Mouse (Mus musculus) liver, postnatal 0 days (tissue): ENCODE measurements around the gene Bora. TPM values are rescaled to one million over a fixed set of nuclear protein-coding genes. Genes with fewer than 3 reads are reported as not detected.

Source experiments
- ATAC-seq: fragments of 200-750 bp; cut with Nextera tagmentation; 2 replicates; pipeline ENCODE4 v1.8.0; 2017; ENCODE audit warnings: mild to moderate bottlenecking, moderate library complexity
- DNase-seq: peaks from one replicate; pipeline ENCODE4 v3.0.0-alpha.2; 2016
- H3K27ac ChIP-seq: fragments of 300-500 bp; sonication (generic); 2 replicates; pipeline ENCODE4 v1.5.1; 2014; ENCODE audit warnings: antibody characterized with exemption, moderate library complexity, mild to moderate bottlenecking, low read depth
- H3K27me3 ChIP-seq: fragments of 300-500 bp; sonication (generic); 2 replicates; pipeline ENCODE4 v1.6.1; 2014; ENCODE audit warnings: low read length, control low read depth, mixed read lengths; ENCODE audit not compliant: insufficient read depth
- H3K36me3 ChIP-seq: fragments of 300-500 bp; sonication (generic); replicated peaks from 2 replicates; pipeline ENCODE4 v1.6.1; 2014; ENCODE audit warnings: mild to moderate bottlenecking, control low read depth, low read length, moderate library complexity, mixed read lengths; ENCODE audit not compliant: insufficient read depth
- H3K4me1 ChIP-seq: fragments of 300-500 bp; sonication (generic); 2 replicates; pipeline ENCODE4 v1.6.1; 2014; ENCODE audit warnings: antibody characterized with exemption, mild to moderate bottlenecking, control low read depth; ENCODE audit not compliant: insufficient read depth
- H3K4me2 ChIP-seq: fragments of 300-500 bp; sonication (generic); 2 replicates; pipeline ENCODE4 v1.6.1; 2014; ENCODE audit warnings: low read depth, mild to moderate bottlenecking, low read length, moderate library complexity, mixed read lengths
- H3K4me3 ChIP-seq: fragments of 300-500 bp; sonication (generic); 2 replicates; pipeline ENCODE4 v1.5.1; 2014; ENCODE audit warnings: low read depth, low read length
- H3K9ac ChIP-seq: fragments of 300-500 bp; sonication (generic); replicated peaks from 2 replicates; pipeline ENCODE4 v1.6.1; 2014; ENCODE audit warnings: mild to moderate bottlenecking, moderate library complexity
- H3K9me3 ChIP-seq: fragments of 300-500 bp; sonication (generic); 2 replicates; pipeline ENCODE4 v1.6.1; 2016; ENCODE audit warnings: mild to moderate bottlenecking, control low read depth, low read length, mixed read lengths
- CTCF ChIP-seq: sonication (generic); IDR thresholded peaks from 2 replicates; pipeline ENCODE4 v1.5.1; 2016; ENCODE audit warnings: antibody characterized with exemption, low read depth
- EP300 ChIP-seq: IDR thresholded peaks from 2 replicates; pipeline ENCODE4 v1.6.1; 2016; ENCODE audit warnings: antibody characterized with exemption, low read depth, mild to moderate bottlenecking
- WGBS: fragments of 180-500 bp; shearing (Covaris S2); extraction: QIAGEN DNeasy Blood & Tissue Kit; methylation state at CpG from one replicate; pipeline ENCODE4 v1.1.7; 2014; ENCODE audit not compliant: insufficient replicate concordance; 5-methylcytosine and 5-hydroxymethylcytosine counted together
- polyA plus RNA-seq: library from polyadenylated mRNA; unstranded; fragments of >200 nt; fragmentation: Nextera tagmentation; extraction: Ambion mirVana; gene quantifications from 2 replicates; pipeline ENCODE4 v1.2.1, GENCODE M21; 2015

Bora gene
- polyA plus RNA-seq, 1 experiment from 2014 or later: 13.6 TPM

GRCm38 (mm10) chr14:99088947-99089346 lies 42.9 kb downstream of the Bora start:
- H3K36me3 ChIP-seq: peaks cover 51% of the 10 kb centered on the region

DNA sequence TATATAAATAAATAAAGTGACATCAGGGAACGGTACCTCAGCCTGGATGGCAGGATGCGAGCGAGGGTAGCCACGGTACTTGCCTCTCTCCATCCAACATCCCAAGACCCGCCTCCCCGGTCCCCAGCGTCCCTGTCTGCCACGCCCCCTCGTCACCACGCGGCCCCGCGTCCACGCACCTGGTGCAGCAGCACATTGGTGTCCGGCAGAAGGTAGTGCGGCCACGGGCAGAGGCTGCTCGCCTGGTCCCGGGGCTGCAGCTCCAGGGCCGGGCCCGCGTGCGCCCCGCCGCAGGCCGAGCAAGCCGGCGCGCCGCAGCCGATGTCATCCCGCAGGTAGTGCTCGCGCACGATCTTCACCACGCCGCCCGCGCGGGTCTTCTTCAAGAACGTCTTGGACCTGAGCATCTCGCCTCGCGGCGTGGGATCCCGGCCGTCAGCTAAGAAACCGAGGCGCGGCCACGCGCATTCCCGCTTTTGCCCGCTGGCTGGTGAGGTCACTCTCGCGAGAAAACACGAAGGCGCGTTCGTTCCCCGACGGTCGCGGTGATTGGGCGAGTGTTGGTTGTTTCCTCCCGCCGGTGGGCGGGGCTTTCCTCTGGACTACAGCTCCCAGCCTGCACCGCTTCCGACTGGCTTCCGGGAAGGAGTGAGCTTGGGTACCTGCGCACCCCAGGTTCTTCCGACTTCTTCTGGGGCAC lies 53.4 kb downstream of the Bora start, which contains the start of the genes Pibf1 and Dis3:
Gene Pibf1, plus strand, starts transcription at position 158 of the 700 bp plus-strand sequence.
Gene Dis3, minus strand, starts transcription at position 504 of the 700 bp plus-strand sequence.
- ATAC-seq: peak; percentile 99
- H3K4me2 ChIP-seq: peak within 1 kb of the TSS; percentile 95
- H3K27me3 ChIP-seq: no peaks in the 10 kb centered on the region
- peak within 1 kb of the TSS; percentile 66 for H3K27ac ChIP-seq
- DNase-seq: peak; percentile 100
- no peaks in the 10 kb centered on the region for H3K9me3 ChIP-seq
- H3K36me3 ChIP-seq: peaks cover 31% of the 10 kb centered on the region
- WGBS: under 1% methylated on average over 72 of the region's 73 CpGs
- H3K4me1 ChIP-seq: peaks cover 8% of the 10 kb centered on the region
- peak within 1 kb of the TSS; percentile 88 for H3K9ac ChIP-seq
- peak within 1 kb of the TSS; percentile 99 for H3K4me3 ChIP-seq
- TF ChIP-seq EP300 (peak; percentile 53; the same call in 1 of the 2 replicates), CTCF (no peak)

More at GRCm38 (mm10) chr14:99088947-99089346, 42.9 kb downstream of the Bora start:
- WGBS: 91% methylated on average over 7 of the region's 7 CpGs
- ATAC-seq: no peak
- Histone ChIP-seq H3K4me2 (no peak overlapping the region), H3K9ac (no peak overlapping the region), H3K27ac (no peak overlapping the region), H3K27me3 (no peaks in the 10 kb centered on the region), H3K9me3 (no peaks in the 10 kb centered on the region), H3K4me1 (no peaks in the 10 kb centered on the region), H3K4me3 (no peak overlapping the region)
- TF ChIP-seq CTCF (no peak), EP300 (no peak)
- no peak for DNase-seq

- peaks cover 29% of the 10 kb centered on the region for H3K36me3 ChIP-seq
- H3K4me1 ChIP-seq: peaks cover 8% of the 10 kb centered on the region
- DNase-seq: no peak
- no peaks in the 10 kb centered on the region for H3K27me3 ChIP-seq
- H3K9me3 ChIP-seq: no peaks in the 10 kb centered on the region
- H3K27ac ChIP-seq: no peak overlapping the region
- peak overlapping the region; percentile 67 for H3K4me2 ChIP-seq
- peak; percentile 49 for ATAC-seq
- 5% methylated on average over 20 of the region's 20 CpGs for WGBS
- H3K9ac ChIP-seq: peak overlapping the region; percentile 69
- H3K4me3 ChIP-seq: peak overlapping the region; percentile 99
- TF ChIP-seq EP300 (no peak), CTCF (no peak)
Measured at GRCm38 (mm10) chr14:99099967-99100587, 54.1 kb downstream of the Bora start.

GRCm38 (mm10) chr14:99103050-99103449 lies 57.0 kb downstream of the Bora start:
- DNase-seq (no peak), ATAC-seq (no peak)
- 80% methylated on average over 4 of the region's 4 CpGs for WGBS
- no peaks in the 10 kb centered on the region for H3K27me3 ChIP-seq
- H3K4me1 ChIP-seq: peaks cover 8% of the 10 kb centered on the region
- peaks cover 19% of the 10 kb centered on the region for H3K36me3 ChIP-seq
- TF ChIP-seq CTCF (no peak), EP300 (no peak)
- H3K4me3 ChIP-seq: no peak overlapping the region
- H3K9ac ChIP-seq: no peak overlapping the region
- H3K9me3 ChIP-seq: no peaks in the 10 kb centered on the region
- no peak overlapping the region for H3K4me2 ChIP-seq
- H3K27ac ChIP-seq: no peak overlapping the region

DNA sequence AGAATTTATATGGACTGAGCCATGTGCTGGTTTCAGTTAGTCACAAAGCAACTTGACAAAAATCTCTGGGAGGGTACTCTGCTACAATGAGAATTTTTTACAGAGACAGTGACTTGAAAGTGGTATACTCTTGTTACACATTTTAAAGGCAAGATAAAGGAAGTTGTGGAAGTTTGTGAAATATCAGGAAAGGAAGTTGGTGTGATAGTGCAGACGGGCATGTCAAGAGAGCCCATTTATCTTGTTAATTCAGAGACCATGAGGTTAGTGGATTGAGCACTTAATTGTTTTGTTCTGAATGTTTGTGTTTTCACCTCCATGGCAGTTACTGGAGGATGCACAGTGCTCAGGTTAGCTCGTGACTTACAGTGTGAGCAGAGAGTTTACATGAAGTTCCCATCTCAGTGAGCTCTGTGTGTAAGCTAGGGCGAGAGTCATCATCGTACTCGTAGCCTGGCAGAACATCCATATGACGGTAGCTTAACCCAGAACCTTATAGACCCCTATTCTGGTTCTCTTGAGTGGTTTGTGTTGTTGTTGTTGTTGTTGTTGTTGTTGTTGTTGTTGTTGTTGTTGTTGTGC lies 58.6 kb downstream of the Bora start:
- 65% methylated on average over 6 of the region's 6 CpGs for WGBS
- DNase-seq: no peak
- Histone ChIP-seq H3K36me3 (peaks cover 27% of the 10 kb centered on the region), H3K9me3 (no peaks in the 10 kb centered on the region), H3K4me3 (no peak overlapping the region), H3K4me1 (no peaks in the 10 kb centered on the region; the same call in 1 of the 2 replicates), H3K9ac (no peak overlapping the region), H3K27me3 (no peaks in the 10 kb centered on the region), H3K27ac (no peak overlapping the region), H3K4me2 (no peak overlapping the region)
- no peak for ATAC-seq
- no peak for TF ChIP-seq CTCF
- TF ChIP-seq EP300: no peak

- Histone ChIP-seq H3K27ac (no peak overlapping the region), H3K36me3 (peaks cover 35% of the 10 kb centered on the region), H3K27me3 (no peaks in the 10 kb centered on the region), H3K4me1 (no peaks in the 10 kb centered on the region; the same call in 1 of the 2 replicates), H3K4me2 (no peak overlapping the region), H3K4me3 (no peak overlapping the region), H3K9me3 (no peaks in the 10 kb centered on the region), H3K9ac (no peak overlapping the region)
- TF ChIP-seq EP300 (no peak), CTCF (no peak)
- DNase-seq (no peak), ATAC-seq (no peak)
- WGBS: 79% methylated on average over 2 of the region's 2 CpGs
Measured at GRCm38 (mm10) chr14:99106671-99107070, 60.6 kb downstream of the Bora start.
